Mouse (Mus musculus) cerebellum, postnatal 14 days (tissue): Measurements from ENCODE around the gene Ell.

Experiments
- DNase-seq, 2 experiments: peaks; one replicate each; pipeline ENCODE4 v3.0.0; 2021; ENCODE audit warnings: mixed read lengths in 2 of 2

Gene Ell

GRCm38 (mm10) chr8:70538633-70539076 is 602 bp upstream of the Ell start:
- peak; percentile 99 to 100 for DNase-seq

- peak in 1 of 2 experiments; percentile 37 for DNase-seq
These were observed 803 bp downstream of the Ell start for GRCm38 (mm10) chr8:70540013-70540506.

- DNase-seq: no peak
These were observed 1.3 kb downstream of the Ell start for GRCm38 (mm10) chr8:70540507-70541071.

GRCm38 (mm10) chr8:70541081-70541480 is 1.8 kb downstream of the Ell start:
- DNase-seq: no peak

GRCm38 (mm10) chr8:70544200-70544687 is 5.0 kb downstream of the Ell start:
- DNase-seq: no peak

GRCm38 (mm10) chr8:70546412-70546811 is 7.2 kb downstream of the Ell start:
- no peak for DNase-seq

GRCm38 (mm10) chr8:70547762-70548161 is 8.5 kb downstream of the Ell start:
- no peak for DNase-seq

GRCm38 (mm10) chr8:70549412-70550184 is 10.3 kb downstream of the Ell start:
- no peak for DNase-seq

GRCm38 (mm10) chr8:70551558-70552161 is 12.4 kb downstream of the Ell start:
- DNase-seq: peak in 1 of 2 experiments; percentile 49

GRCm38 (mm10) chr8:70552836-70553235 is 13.6 kb downstream of the Ell start:
- no peak for DNase-seq

GRCm38 (mm10) chr8:70553740-70554139 is 14.5 kb downstream of the Ell start:
- DNase-seq: peak; percentile 80 to 81

GRCm38 (mm10) chr8:70555079-70555747 is 16.0 kb downstream of the Ell start:
- no peak for DNase-seq

GRCm38 (mm10) chr8:70558334-70558733 is 19.1 kb downstream of the Ell start:
- no peak for DNase-seq

GRCm38 (mm10) chr8:70558983-70559382 is 19.7 kb downstream of the Ell start:
- no peak for DNase-seq

GRCm38 (mm10) chr8:70560096-70560495 is 20.8 kb downstream of the Ell start:
- peak; percentile 64 to 70 for DNase-seq

GRCm38 (mm10) chr8:70560564-70560963 is 21.3 kb downstream of the Ell start:
- no peak for DNase-seq

- DNase-seq: no peak
These were observed 22.1 kb downstream of the Ell start for GRCm38 (mm10) chr8:70561357-70561756.

- DNase-seq: no peak
These were observed 22.7 kb downstream of the Ell start for GRCm38 (mm10) chr8:70561809-70562535.

GRCm38 (mm10) chr8:70562802-70563201 is 23.5 kb downstream of the Ell start:
- DNase-seq: no peak

GRCm38 (mm10) chr8:70563763-70564387 is 24.6 kb downstream of the Ell start:
- no peak for DNase-seq

GRCm38 (mm10) chr8:70564696-70565235 is 25.5 kb downstream of the Ell start:
- DNase-seq: no peak
